Mouse (Mus musculus): ENCODE results near the gene Aldh1l1. TPM values are rescaled to one million over a fixed set of nuclear protein-coding genes. Genes with fewer than 3 reads are reported as not detected.

Aldh1l1 gene
- total RNA-seq, 1 experiment from 2014 or later: not detected

DNA sequence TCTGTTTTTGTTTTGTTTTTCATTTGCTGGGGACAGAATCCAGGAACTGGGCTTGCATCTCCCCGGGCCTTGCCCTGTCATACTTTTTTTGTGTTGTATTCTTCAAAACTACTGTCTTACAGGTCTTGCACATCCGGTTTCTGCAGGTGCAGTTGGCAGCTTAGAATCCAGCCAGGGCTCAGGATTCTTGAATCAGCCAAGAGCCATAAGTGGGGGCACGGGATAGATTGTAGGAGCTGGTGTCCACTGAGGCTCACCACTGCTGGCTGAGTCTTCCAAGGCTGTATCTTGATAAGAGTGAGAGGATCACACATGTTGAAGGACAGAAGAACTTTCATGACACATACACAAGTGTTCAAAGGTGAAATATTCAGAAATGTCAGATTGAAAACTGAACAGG is 117.9 kb downstream of the Aldh1l1 start:
- no peak for ATAC-seq (replicated peaks; ENCODE audit: insufficient number of reproducible peaks, low FRiP score, low TSS enrichment, poor library complexity, severe bottlenecking)

DNA sequence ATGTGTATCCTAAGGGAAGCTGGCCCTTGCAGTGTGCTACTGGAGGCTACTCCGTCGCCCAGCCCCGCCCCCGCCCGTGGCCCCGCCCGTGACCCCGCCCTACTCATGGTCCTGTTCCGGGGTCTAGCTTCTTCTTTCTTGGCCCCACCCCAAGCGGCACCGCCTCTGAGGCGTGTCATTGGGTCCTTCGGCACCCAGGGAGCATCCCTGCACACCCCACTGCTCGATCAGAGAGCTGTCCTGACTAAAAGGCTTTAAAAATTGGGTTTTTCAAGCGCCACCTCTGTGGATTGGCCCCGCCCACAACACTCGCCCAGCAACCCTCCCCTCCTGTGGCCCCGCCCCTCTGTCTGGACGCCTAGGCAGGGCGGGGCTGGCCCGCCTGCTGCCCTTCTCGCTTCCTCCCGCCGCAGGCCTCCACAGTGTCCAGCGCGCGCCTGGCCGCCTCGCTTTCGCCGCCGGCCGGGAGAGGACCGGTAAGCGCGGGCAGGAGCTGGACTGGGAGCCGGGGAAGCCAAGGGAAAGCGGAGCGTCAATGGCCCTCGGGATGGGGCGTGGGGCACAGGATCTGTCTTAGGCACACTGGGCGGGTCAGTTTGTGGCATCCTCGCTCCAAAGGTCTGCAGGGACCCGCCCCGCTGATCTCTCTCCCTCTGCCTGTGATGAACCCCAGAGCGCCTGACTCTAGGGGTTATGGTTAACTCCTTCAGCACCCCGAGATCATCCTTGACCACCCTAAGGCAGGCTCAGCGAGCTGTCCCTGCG is 118.5 kb downstream of the Aldh1l1 start, which contains the start of gene Slc41a3:
Gene Slc41a3, plus strand, starts transcription at position 193 of the 765 bp plus-strand sequence.
- peak; percentile 80 for ATAC-seq (replicated peaks; ENCODE audit: insufficient number of reproducible peaks, low FRiP score, low TSS enrichment, poor library complexity, severe bottlenecking)

DNA sequence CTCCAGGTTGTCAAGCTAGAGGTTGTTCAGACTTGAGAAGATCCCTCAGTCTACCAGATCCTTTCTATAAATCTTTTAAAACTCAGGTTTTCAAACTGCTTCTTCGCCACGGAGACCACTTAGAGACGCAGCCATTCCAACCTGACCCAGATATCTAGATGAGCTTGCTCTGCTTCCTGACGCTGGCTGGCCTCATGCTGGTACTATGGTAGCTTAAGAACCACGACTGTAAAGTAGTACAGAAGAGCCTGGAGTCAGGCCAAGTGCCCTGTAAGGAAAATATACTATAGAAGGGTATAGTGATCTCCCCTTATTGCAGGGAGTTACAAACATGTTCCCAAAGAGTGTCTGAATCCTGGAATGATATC is 119.1 kb downstream of the Aldh1l1 start:
- no peak for ATAC-seq (replicated peaks; ENCODE audit: insufficient number of reproducible peaks, low FRiP score, low TSS enrichment, poor library complexity, severe bottlenecking)

DNA sequence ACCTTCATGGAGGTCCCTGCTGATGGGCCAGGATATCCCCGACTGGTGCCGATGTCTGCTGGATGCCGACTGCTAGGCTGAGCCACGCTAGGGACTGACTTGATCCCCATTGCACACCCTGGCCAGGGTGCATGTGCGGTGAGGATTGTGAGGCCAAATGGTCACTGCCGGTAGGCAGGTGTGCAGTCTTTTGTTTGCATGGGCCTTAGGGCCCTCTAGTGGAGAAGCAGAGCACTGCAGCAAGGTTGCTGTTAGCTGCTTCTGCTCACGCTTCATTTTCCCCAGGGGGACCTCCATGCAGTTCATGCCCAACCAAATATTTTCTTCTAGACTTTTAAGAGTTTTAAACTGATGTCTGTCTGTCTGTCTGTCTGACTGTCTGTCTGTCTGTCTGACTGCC is 120.3 kb downstream of the Aldh1l1 start:
- ATAC-seq (replicated peaks; ENCODE audit: insufficient number of reproducible peaks, low FRiP score, low TSS enrichment, poor library complexity, severe bottlenecking): peak; percentile 41; the same call in 1 of the 2 replicates

DNA sequence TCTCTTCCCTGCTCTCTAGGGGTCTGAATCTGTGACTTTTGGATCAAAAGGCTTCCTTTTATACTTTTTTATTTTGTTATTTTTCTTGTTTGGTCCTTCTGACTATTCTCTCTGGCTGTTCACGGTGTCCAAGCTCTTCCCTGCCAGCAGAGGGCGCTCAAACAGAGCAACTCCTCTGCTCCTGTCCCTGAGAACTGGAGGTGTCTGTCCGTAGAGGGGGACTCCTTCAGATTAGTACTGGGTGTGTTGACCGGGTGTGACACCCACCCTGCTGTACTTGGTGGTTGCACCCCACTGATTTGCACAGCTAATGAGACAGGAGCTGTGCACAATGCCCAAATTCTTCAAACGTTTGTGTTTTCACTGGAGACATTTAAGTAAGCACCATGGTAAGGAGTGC is 121.0 kb downstream of the Aldh1l1 start:
- no peak for ATAC-seq (replicated peaks; ENCODE audit: insufficient number of reproducible peaks, low FRiP score, low TSS enrichment, poor library complexity, severe bottlenecking)

DNA sequence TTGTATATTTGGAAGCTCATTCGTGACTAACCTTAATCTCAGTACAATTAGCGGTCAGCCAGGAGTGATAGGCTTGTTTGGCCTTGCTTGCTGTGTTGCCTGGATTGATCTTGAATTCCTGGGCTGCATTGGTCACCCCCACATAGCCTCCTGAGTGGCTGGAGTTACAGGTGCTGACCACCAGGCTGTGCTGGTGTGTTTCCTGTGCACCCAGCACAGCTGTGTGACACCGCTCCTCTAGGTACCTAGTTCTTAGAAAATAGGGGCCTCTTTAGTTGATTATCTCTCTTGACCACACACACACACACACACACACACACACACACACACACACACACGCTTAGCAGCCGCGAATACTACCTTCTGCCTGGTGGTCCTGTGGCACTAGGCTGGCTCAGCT is 122.0 kb downstream of the Aldh1l1 start:
- ATAC-seq (replicated peaks; ENCODE audit: insufficient number of reproducible peaks, low FRiP score, low TSS enrichment, poor library complexity, severe bottlenecking): no peak

DNA sequence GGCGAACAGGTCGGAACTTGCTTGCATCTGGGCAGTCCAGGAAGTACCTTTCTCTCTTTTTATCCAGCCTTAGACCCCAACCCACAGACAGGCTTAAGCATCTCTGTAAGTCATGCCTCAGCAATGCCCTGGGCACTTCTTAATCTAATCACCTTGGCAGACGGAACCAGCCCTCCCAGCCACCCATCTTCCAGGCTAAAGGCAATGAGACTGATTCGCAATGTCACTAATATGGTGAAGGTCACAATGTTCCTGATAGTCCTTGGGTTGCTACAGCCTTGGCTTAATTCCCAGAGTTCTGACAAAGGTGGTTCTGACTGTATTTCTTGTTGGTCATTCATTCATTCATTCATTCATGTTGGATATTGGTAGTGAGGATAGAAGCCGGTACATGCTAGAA is 124.0 kb downstream of the Aldh1l1 start:
- ATAC-seq (replicated peaks; ENCODE audit: insufficient number of reproducible peaks, low FRiP score, low TSS enrichment, poor library complexity, severe bottlenecking): no peak

DNA sequence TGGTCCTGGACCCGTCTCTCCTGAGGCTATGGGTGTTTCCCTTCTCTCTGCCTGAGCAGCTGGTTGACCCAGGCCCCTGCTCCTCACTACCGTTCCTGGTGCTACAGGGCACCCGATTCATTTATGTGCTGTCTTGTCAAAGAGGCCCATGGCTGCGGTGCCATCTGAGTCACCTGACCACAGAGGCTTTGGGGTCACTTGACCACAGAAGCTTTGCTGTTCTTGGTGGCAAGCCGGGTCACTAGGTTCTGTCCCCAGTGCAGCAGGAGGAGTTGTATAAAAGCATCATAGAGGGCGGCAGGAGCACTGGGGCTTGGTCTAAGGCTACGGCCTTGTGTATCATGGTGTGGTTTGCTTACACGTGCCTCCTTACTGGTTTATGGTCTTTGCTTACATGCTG is 127.0 kb downstream of the Aldh1l1 start:
- no peak; the same call in 1 of the 2 replicates for ATAC-seq (replicated peaks; ENCODE audit: insufficient number of reproducible peaks, low FRiP score, low TSS enrichment, poor library complexity, severe bottlenecking)

DNA sequence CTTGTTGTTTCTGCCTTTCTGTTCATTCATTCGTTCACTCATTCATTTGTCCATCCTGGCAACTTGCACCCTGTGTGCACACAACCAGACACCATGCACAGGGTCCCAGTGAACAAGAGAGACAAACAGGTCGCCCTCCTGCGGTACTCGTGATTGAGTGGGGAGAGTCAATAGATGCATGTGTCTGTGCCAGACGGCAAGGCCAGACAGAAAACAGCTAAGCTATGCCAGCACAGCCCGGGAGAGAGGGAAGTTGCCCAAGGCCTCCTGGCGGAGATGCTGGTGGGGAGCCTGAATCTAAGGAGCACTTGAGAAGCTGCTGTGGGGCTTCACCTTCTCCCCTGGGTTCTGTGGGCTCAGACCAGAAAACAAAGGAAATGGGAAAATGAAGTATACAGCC is 129.1 kb downstream of the Aldh1l1 start:
- ATAC-seq (replicated peaks; ENCODE audit: insufficient number of reproducible peaks, low FRiP score, low TSS enrichment, poor library complexity, severe bottlenecking): no peak

DNA sequence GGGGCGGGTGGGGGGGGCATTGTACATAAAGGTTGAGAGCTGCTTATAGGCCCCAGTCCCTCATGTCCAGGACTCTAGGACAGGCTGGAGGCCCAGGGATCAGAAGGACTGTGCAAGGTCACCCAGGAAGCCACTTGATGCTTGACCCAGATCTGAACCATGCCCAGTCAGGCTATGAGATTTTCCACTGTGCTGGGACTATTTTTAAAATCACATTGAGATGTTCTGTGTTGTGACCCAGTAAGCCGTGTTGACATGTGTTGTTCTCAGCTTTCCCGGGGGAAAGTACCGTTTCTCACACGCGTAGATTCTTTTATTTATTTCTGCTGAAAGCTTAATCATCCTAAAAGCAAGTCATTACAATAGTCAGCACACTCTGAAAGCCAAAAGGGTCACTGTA is 129.8 kb downstream of the Aldh1l1 start:
- ATAC-seq (replicated peaks; ENCODE audit: insufficient number of reproducible peaks, low FRiP score, low TSS enrichment, poor library complexity, severe bottlenecking): no peak

DNA sequence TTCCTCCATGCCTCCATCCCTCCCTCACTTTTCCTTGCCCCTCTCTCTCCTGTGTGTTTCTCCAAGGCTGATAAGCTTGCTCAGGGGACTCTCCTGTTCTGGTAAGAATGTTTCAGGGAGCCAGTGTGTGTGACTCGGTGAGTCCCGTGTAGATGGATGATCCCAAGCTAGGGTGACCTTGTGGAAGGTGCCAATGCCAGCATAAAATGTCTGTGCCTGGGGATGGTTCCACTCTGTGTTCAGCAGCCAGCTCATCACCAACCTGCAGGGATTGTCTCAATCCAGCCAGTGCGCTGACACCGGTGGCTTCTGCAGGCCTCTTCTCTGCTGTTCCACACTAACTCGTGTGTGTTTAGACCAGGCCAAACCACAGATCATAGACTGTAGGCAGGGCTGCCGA is 130.3 kb downstream of the Aldh1l1 start:
- ATAC-seq (replicated peaks; ENCODE audit: insufficient number of reproducible peaks, low FRiP score, low TSS enrichment, poor library complexity, severe bottlenecking): no peak

DNA sequence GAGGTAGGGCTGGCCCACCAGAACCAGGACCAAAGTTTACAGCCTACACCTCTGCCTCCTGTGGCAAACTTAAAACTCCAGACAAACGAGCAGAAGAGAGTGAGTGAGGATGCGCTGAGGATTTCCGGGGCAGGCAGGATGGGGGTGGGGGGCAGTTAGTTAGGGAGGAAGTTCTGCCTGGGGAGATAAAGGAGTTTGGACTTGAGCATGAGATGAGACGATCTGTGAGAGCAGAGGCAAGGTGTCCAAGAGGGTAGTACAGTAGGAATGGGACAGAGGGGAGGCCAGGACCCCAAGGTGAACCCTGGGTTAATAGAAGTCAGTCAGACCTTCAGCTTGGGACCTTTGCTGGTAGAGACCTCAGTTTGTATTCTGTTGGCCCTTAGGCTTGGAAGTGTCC is 132.0 kb downstream of the Aldh1l1 start:
- no peak for ATAC-seq (replicated peaks; ENCODE audit: insufficient number of reproducible peaks, low FRiP score, low TSS enrichment, poor library complexity, severe bottlenecking)

DNA sequence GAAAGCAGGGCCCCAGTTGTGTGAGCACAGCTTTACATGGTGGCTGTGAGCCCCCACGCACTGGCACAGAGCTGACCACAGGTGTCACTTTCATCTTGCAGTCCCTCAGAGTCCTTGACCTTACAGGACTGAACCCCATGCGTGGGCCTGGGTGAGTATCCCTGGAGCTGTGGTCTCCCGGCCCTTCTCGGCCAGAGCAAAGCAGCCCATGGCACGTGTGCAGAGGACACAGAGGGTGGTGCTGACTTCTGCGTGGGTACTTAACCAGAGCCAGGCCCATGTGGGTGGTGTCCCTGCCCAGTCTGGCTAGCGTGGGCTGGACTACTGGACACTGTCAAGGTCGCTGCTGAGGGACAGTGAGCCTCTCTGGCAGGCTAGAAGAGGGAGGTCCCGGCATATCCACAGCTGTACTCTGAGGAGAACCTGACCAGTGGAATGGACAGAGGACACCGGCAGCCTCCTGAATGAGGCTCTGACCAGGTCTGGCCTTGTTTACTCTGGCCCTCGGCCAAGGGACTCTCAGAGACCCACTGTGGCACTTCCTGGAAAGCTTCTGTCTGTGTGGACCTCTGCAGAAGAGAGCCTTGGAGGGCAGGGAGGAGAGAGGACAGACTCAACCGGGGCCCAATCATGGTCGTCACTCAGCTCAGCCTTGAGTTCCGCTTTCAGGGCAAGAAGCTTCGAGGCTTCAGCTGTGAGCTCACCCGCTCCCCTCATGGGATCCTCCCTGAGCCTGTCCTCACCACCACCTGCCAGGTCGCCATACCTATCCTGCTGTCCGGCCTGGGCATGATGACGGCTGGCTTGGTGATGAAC is 132.8 kb downstream of the Aldh1l1 start:
- ATAC-seq (replicated peaks; ENCODE audit: insufficient number of reproducible peaks, low FRiP score, low TSS enrichment, poor library complexity, severe bottlenecking): no peak

DNA sequence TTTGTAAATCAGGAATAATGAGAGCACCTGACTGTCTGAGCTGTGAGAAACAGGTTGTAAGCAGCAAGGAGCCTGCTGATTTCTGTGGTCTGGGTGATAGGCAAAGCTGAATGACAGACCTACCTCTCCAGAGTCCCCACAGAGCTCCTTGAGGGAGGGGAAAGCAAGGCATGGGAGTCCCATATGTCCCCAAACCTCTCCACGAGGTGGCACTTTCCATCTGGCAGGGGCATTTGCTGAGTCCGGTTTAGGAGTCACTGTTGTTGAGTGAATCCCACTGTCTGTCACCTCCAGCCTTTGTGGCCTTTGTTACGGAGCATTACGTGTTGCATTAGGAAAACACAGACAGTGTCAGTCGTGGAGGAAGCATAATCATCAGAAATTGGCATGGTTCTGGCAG is 133.7 kb downstream of the Aldh1l1 start:
- ATAC-seq (replicated peaks; ENCODE audit: insufficient number of reproducible peaks, low FRiP score, low TSS enrichment, poor library complexity, severe bottlenecking): no peak

DNA sequence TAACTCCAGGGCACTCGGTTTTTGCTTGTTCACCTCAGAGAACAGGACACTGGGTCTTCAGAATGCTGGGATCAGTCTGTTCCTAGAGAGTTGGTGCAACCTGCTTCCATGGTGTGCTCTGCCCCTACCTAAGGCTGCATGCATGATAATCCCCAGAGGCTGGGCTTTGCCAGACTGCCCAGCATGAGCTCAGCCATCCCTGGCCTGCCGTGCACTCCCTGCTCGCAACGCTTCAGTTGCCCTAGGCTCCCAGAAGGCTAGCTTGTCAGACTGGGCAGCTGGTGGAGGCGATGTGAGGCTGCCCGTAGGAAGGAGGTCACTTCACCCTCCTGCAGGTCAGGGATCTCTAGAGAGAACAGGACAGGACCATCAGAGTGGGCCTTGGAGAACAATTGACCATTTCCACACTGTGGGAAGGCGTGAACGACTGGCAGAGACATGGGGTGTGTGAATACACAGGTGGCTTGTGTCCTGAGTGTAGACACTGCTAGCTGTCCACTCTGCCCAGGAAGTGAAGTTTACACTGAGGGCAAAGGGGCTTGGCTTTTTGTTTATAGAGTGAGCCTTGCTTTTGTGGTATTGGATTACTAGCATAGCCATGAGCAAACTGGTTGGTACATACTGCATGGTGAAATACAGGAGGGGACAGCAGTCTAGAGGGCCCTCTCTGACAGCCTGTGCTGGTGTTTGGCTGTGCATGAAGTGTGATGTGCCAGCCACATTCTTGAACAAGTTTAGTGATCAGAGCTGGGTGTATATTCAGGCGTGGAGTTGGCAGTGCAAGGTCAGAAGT is 134.8 kb downstream of the Aldh1l1 start:
- no peak for ATAC-seq (replicated peaks; ENCODE audit: insufficient number of reproducible peaks, low FRiP score, low TSS enrichment, poor library complexity, severe bottlenecking)

DNA sequence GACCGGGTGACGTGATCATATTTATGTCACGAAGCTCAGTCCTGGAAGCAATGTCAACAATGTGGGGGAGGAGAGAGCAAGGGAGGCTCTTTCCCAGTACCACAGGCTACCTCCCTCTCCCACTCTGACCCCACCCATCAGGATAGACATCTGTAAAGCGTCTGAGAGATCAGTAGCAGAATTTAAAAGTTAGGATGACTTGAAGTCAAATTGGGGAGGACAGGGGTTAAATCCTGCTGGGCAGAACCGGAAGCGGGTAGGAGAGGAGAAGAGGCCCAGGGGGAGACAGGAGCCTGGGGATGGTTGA is 135.3 kb downstream of the Aldh1l1 start:
- ATAC-seq (replicated peaks; ENCODE audit: insufficient number of reproducible peaks, low FRiP score, low TSS enrichment, poor library complexity, severe bottlenecking): no peak

DNA sequence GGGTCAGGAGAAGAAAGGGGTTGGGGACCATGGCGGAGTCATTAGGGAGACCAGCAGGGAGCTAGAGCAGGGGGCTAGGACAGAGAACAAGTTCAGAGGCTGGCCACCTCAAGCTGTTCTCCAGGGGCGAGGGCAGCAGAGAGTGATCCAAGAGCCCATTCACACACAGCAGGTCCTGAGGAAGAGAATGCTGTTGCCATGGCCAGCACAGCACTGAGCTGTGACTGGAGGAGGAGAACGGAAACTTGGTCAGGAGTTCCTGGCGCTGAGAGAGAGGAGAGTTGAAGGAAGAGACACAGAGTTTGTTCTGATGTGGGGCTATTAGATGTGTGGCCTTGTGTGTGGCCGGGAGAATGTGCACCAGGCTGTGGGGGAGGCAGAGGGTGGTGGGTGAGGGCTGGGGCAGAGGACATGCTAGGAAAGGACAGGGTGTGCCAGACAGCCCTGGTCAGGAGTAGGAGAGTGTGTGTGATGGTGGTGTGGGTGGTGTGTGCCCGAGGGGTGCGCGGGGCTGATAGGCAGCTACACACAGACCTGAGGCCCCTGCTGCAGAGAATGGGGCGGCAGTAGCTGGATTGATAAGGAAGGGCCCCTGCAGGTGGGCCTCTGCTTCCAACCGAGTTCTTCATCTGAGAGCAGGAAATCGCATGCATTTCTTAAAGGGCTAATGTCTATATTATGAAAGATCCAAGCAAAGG is 136.7 kb downstream of the Aldh1l1 start:
- no peak for ATAC-seq (replicated peaks; ENCODE audit: insufficient number of reproducible peaks, low FRiP score, low TSS enrichment, poor library complexity, severe bottlenecking)

DNA sequence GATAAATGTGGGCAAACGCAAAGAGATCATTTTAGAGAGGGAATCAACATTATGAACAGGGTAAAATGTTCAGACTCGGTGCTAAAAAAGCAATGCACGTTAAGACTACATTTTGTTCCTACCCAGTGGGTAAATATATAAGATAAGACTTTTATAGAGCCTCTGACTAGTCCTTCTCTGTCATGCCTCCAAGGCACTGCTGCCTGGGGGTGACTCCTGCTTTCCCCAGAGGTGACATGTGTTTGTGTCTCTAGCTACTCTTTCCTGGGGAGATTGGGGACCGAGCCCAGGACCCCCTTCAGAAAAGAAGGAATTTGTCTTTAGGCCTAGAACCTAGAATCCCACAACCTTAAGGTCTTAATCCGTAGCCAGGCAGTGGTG is 137.2 kb downstream of the Aldh1l1 start:
- ATAC-seq (replicated peaks; ENCODE audit: insufficient number of reproducible peaks, low FRiP score, low TSS enrichment, poor library complexity, severe bottlenecking): no peak

DNA sequence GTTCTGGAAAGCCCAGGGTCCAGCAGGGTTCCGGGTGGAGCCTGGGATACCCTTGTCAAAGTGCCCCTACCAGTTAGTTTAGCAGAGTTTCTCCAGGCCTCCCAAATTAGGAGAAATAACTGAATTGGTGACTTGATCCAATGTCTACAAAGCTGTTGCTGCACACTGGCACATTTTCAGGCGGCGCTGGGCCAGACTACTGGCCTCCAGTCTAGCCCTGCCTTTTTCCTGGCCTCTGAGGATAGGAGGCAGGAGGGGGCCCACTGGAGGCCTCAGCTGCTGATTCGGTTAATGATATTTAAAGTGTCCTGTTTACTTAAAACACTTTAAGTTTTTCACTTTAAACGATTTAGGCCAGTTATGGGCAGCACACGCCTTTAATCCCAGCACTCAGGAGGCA is 138.0 kb downstream of the Aldh1l1 start:
- ATAC-seq (replicated peaks; ENCODE audit: insufficient number of reproducible peaks, low FRiP score, low TSS enrichment, poor library complexity, severe bottlenecking): no peak

Measured in monocyte, adult 5-6 weeks (primary cell).